16 mouse cellular contexts compared by ENCODE assay signal in genomic region chr7:99086646-99087443, GRCm38 (mm10). TPM values are rescaled to one million over a fixed set of nuclear protein-coding genes. Genes with fewer than 3 reads are reported as not detected.
A peak's percentile ranks its signal among the peaks of the same experiment; 100 is the strongest.
DNase-seq lines count a peak whose midpoint lies in the region; ATAC-seq lines count a peak whose summit lies in the region.
"Had no signal": no experiment of that assay in that cellular context is flagged by ENCODE, and none has a peak within 500 bp of the region (broad histone marks: within the 10 kb centered on the region; RNA-seq: fewer than 3 reads in every experiment).

No protein-coding gene starts in this region.

- DNase-seq in midbrain, embryonic 10.5 days (ENCODE audit: low spot score) = no peak
- peak; percentile 25 to 57 for DNase-seq in natural killer cell, adult 2 months (ENCODE audit: low spot score in 2 of 2)
- peak; percentile 82 for DNase-seq in thymus, postnatal 25 days
- no peak for DNase-seq in heart, postnatal 36 days
- no peak for DNase-seq in ovary, postnatal 14 days (ENCODE audit: low spot score)
- no peak for DNase-seq in cerebellum, postnatal 4 days (ENCODE audit: low spot score in 2 of 2)
- DNase-seq: cerebellum, adult 8-10 months; gastrocnemius, postnatal 36 days; left cerebral cortex, postnatal 4 days; right cerebral cortex, postnatal 14 days had no signal

- no peaks in the 10 kb centered on the region for H3K9me3 ChIP-seq in midbrain, embryonic 10.5 days (replicated peaks)
- no peaks in the 10 kb centered on the region for H3K9me3 ChIP-seq in midbrain, embryonic 15.5 days
- H3K9me3 ChIP-seq: embryonic facial prominence, embryonic 13.5 days; forebrain, embryonic 15.5 days; liver, embryonic 15.5 days had no signal

- intact Hi-C loops in heart, postnatal 36 days (cut with DNase I) = no loop called here

- H3K4me2 ChIP-seq in midbrain, embryonic 15.5 days = no peak overlapping the region
- H3K4me2 ChIP-seq: embryonic facial prominence, embryonic 13.5 days; forebrain, embryonic 15.5 days; liver, embryonic 15.5 days had no signal

- no peak for ATAC-seq in midbrain, embryonic 15.5 days (replicated peaks)
- ATAC-seq in common myeloid progenitor, adult 5-6 weeks (replicated peaks; ENCODE audit: low read depth, poor library complexity, severe bottlenecking) = peak; percentile 95
- ATAC-seq: forebrain, embryonic 15.5 days; intestine, embryonic 16.5 days had no signal

- 77% methylated on average over 9 of the region's 9 CpGs for WGBS in midbrain, embryonic 10.5 days
- 73% methylated on average over 9 of the region's 9 CpGs for WGBS in midbrain, embryonic 15.5 days

- no peaks in the 10 kb centered on the region for H3K36me3 ChIP-seq in midbrain, embryonic 10.5 days
- H3K36me3 ChIP-seq in midbrain, embryonic 15.5 days (replicated peaks) = no peaks in the 10 kb centered on the region
- H3K36me3 ChIP-seq: forebrain, embryonic 15.5 days had no signal

- no peak overlapping the region for H3K4me3 ChIP-seq in midbrain, embryonic 10.5 days
- H3K4me3 ChIP-seq in midbrain, embryonic 15.5 days = no peak overlapping the region
- H3K4me3 ChIP-seq: embryonic facial prominence, embryonic 13.5 days; forebrain, embryonic 15.5 days; liver, embryonic 15.5 days had no signal

- no peaks in the 10 kb centered on the region for H3K27me3 ChIP-seq in midbrain, embryonic 10.5 days (ENCODE audit: low read depth, poor library complexity, severe bottlenecking)
- H3K27me3 ChIP-seq in midbrain, embryonic 15.5 days (replicated peaks) = no peaks in the 10 kb centered on the region
- H3K27me3 ChIP-seq: embryonic facial prominence, embryonic 13.5 days; forebrain, embryonic 15.5 days; liver, embryonic 15.5 days had no signal

- H3K4me1 ChIP-seq in midbrain, embryonic 10.5 days = peaks cover 19% of the 10 kb centered on the region
- H3K4me1 ChIP-seq in midbrain, embryonic 15.5 days = no peaks in the 10 kb centered on the region
- H3K4me1 ChIP-seq: forebrain, embryonic 15.5 days had no signal

- H3K27ac ChIP-seq in midbrain, embryonic 10.5 days (replicated peaks) = peak overlapping the region; percentile 28; the same call in 1 of the 2 replicates
- H3K27ac ChIP-seq in midbrain, embryonic 15.5 days = no peak overlapping the region
- H3K27ac ChIP-seq: embryonic facial prominence, embryonic 13.5 days; forebrain, embryonic 15.5 days; liver, embryonic 15.5 days had no signal

- no peak overlapping the region for H3K9ac ChIP-seq in midbrain, embryonic 15.5 days
- H3K9ac ChIP-seq: embryonic facial prominence, embryonic 13.5 days; forebrain, embryonic 15.5 days; liver, embryonic 15.5 days had no signal

RNA-seq across cellular contexts. Expression of gene Uvrag, which starts 54.1 kb away (rescaled TPM):
- polyA plus RNA-seq in midbrain, embryonic 10.5 days (2016; fragmentation: Nextera tagmentation; extraction: Ambion mirVana) = 9.7 and 10.0 TPM in 2 replicates
- 16.8 and 18.2 TPM in 2 replicates for polyA plus RNA-seq in midbrain, embryonic 15.5 days (2015; fragmentation: Nextera tagmentation; extraction: Ambion mirVana)
- 31.4 and 37.1 TPM in 2 replicates for total RNA-seq in common myeloid progenitor, adult 5-6 weeks (2017)
- 10 to 100 TPM; 21.6 to 28.6 TPM for total RNA-seq in heart, postnatal 36 days (2021)

Comparison
In these comparisons a context has a peak if more than half of its experiments do, and no peak if none do; other contexts are left out.
1. DNase-seq: peak in natural killer cell, adult 2 months (2 of 2) and thymus, postnatal 25 days (single experiment); none in midbrain, embryonic 10.5 days (single experiment), heart, postnatal 36 days (0 of 2), ovary, postnatal 14 days (single experiment) and cerebellum, postnatal 4 days (0 of 2).